Comparison of ENCODE assay signal across 8 mouse cellular contexts in genomic region chr9:66794629-66795463, GRCm38 (mm10). TPM values are rescaled to one million over a fixed set of nuclear protein-coding genes. Genes with fewer than 3 reads are reported as not detected.
DNase-seq lines count a peak whose midpoint lies in the region; ATAC-seq and TF ChIP-seq lines count a peak whose summit lies in the region.

No protein-coding gene starts in this region.

- no peaks in the 10 kb centered on the region for H3K9me3 ChIP-seq in heart, embryonic 10.5 days
- no peaks in the 10 kb centered on the region for H3K9me3 ChIP-seq in ES-Bruce4 (replicated peaks; ENCODE audit: control insufficient read depth, insufficient read depth, low read length, poor library complexity, severe bottlenecking)
- no peaks in the 10 kb centered on the region for H3K9me3 ChIP-seq in limb, embryonic 12.5 days

- TF ChIP-seq EP300 in ES-Bruce4 (IDR thresholded peaks at IDR 0.05; ENCODE audit: insufficient read depth, low read depth, low read length) = no peak

- H3K4me3 ChIP-seq in heart, embryonic 10.5 days = peak overlapping the region; percentile 78
- peak overlapping the region; percentile 93 for H3K4me3 ChIP-seq in ES-Bruce4 (ENCODE audit: low read depth, low read length)
- peak overlapping the region; percentile 80 for H3K4me3 ChIP-seq in embryonic fibroblast, embryonic 13.5 days (ENCODE audit: insufficient read depth, low read length)
- H3K4me3 ChIP-seq in limb, embryonic 12.5 days (replicated peaks) = peak overlapping the region; percentile 65

- peak; percentile 33; the same call in 1 of the 2 replicates for ATAC-seq in limb, embryonic 12.5 days (ENCODE audit: insufficient number of reproducible peaks, insufficient read depth, low FRiP score, low TSS enrichment, low read depth)

- no peak for TF ChIP-seq CTCF in ES-Bruce4 (IDR thresholded peaks at IDR 0.05; ENCODE audit: low read depth, low read length)
- no peak for TF ChIP-seq CTCF in embryonic fibroblast, embryonic 13.5 days (IDR thresholded peaks at IDR 0.05; ENCODE audit: borderline replicate concordance, insufficient read depth, low read length)

- H3K27ac ChIP-seq in heart, embryonic 10.5 days = peak overlapping the region; percentile 90
- no peak overlapping the region for H3K27ac ChIP-seq in ES-Bruce4 (ENCODE audit: insufficient read depth, low read length)
- H3K27ac ChIP-seq in embryonic fibroblast, embryonic 13.5 days (ENCODE audit: insufficient read depth, low read length) = 0 out of 2 replicates have a peak overlapping the region, but pooled peaks have one; percentile 12
- peak overlapping the region; percentile 92 for H3K27ac ChIP-seq in limb, embryonic 12.5 days

- no peaks in the 10 kb centered on the region for H3K27me3 ChIP-seq in heart, embryonic 10.5 days (ENCODE audit: insufficient read depth, poor library complexity, severe bottlenecking)
- peaks cover 2% of the 10 kb centered on the region for H3K27me3 ChIP-seq in ES-Bruce4 (ENCODE audit: control insufficient read depth, insufficient read depth, low read length, poor library complexity, severe bottlenecking)
- H3K27me3 ChIP-seq in limb, embryonic 12.5 days = no peaks in the 10 kb centered on the region
- no peaks in the 10 kb centered on the region for H3K27me3 ChIP-seq in splenic B cell, adult 2 months (ENCODE audit: control insufficient read depth, insufficient read depth, low read length, poor library complexity, severe bottlenecking)

- WGBS in heart, embryonic 10.5 days = 2% methylated on average over 43 of the region's 43 CpGs
- WGBS in limb, embryonic 12.5 days = 2% methylated on average over 43 of the region's 43 CpGs

- peak overlapping the region; percentile 8; the same call in 1 of the 2 replicates for H3K9ac ChIP-seq in ES-Bruce4 (ENCODE audit: low read depth, poor library complexity, severe bottlenecking)
- peak overlapping the region; percentile 78 for H3K9ac ChIP-seq in limb, embryonic 12.5 days (replicated peaks)

- H3K4me2 ChIP-seq in limb, embryonic 12.5 days = peak overlapping the region; percentile 81

- peaks cover 8% of the 10 kb centered on the region; the same call in 1 of the 2 replicates for H3K4me1 ChIP-seq in heart, embryonic 10.5 days
- no peaks in the 10 kb centered on the region for H3K4me1 ChIP-seq in ES-Bruce4 (ENCODE audit: control insufficient read depth, insufficient read depth, low read length)
- H3K4me1 ChIP-seq in embryonic fibroblast, embryonic 13.5 days (ENCODE audit: control insufficient read depth, insufficient read depth, low read length) = 0 out of 2 replicates have a peak, but pooled peaks cover 2% of the 10 kb centered on the region
- H3K4me1 ChIP-seq in limb, embryonic 12.5 days (replicated peaks) = peaks cover 4% of the 10 kb centered on the region

- DNase-seq in heart, embryonic 10.5 days (ENCODE audit: low spot score) = no peak
- DNase-seq in heart, postnatal 25 days (ENCODE audit: low spot score) = no peak
- peak; percentile 17 for DNase-seq in splenic B cell, adult 2 months (ENCODE audit: low read depth, low spot score)
- no peak for DNase-seq in adrenal gland, postnatal 4 days (ENCODE audit: low spot score in 2 of 2)
- DNase-seq in layer of hippocampus, adult 9-11 months = no peak

- peaks cover 7% of the 10 kb centered on the region for H3K36me3 ChIP-seq in heart, embryonic 10.5 days
- no peaks in the 10 kb centered on the region for H3K36me3 ChIP-seq in ES-Bruce4 (ENCODE audit: control insufficient read depth, insufficient read depth, low read length, poor library complexity, severe bottlenecking)
- peaks cover 6% of the 10 kb centered on the region for H3K36me3 ChIP-seq in limb, embryonic 12.5 days
- H3K36me3 ChIP-seq in splenic B cell, adult 2 months (ENCODE audit: control insufficient read depth, insufficient read depth, low read length, poor library complexity, severe bottlenecking) = no peaks in the 10 kb centered on the region

- no peak for TF ChIP-seq POLR2A in ES-Bruce4 (IDR thresholded peaks at IDR 0.05; ENCODE audit: insufficient read depth, low read length)
- peak; percentile 76 for TF ChIP-seq POLR2A in embryonic fibroblast, embryonic 13.5 days (IDR thresholded peaks at IDR 0.05; ENCODE audit: low read depth, low read length)

- intact Hi-C loops in heart, postnatal 25 days (cut with DNase I) = loop anchor here (2.0 kb wide), 1 partner anchor 284 kb away; no protein-coding TSS in a partner anchor

RNA-seq across cellular contexts. Expression of gene Aph1b, which starts 0.4 kb away (rescaled TPM):
- 7.7 and 7.9 TPM in 2 replicates for polyA plus RNA-seq in heart, embryonic 10.5 days (2016; fragmentation: Nextera tagmentation; extraction: Ambion mirVana)
- 1 to 10 TPM; 5.6 to 6.4 TPM for total RNA-seq in heart, postnatal 25 days (2021)
- 4.5 and 7.0 TPM in 2 replicates for polyA plus RNA-seq in ES-Bruce4 (2011; ENCODE audit: insufficient read depth, insufficient read length, low read depth, missing spikeins)
- polyA plus RNA-seq in embryonic fibroblast, embryonic 13.5 days (2011; ENCODE audit: insufficient read length, low read depth, missing spikeins) = 19.2 and 26.4 TPM in 2 replicates
- polyA plus RNA-seq in limb, embryonic 12.5 days (2016; fragmentation: Nextera tagmentation; extraction: Ambion mirVana) = 13.5 and 14.4 TPM in 2 replicates
- total RNA-seq in adrenal gland, postnatal 4 days (2021) = 1 to 10 TPM; 6.0 to 6.8 TPM

RNA-seq across cellular contexts. Expression of gene Gm10647, which starts 2.0 kb away (rescaled TPM):
- polyA plus RNA-seq in heart, embryonic 10.5 days (2016; fragmentation: Nextera tagmentation; extraction: Ambion mirVana) = 0.53 and 0.69 TPM in 2 replicates
- under 1 TPM in 1 of 2 experiments, not detected in 1; 0.11 TPM for total RNA-seq in heart, postnatal 25 days (2021)
- polyA plus RNA-seq in ES-Bruce4 (2011; ENCODE audit: insufficient read depth, insufficient read length, low read depth, missing spikeins) = 0.32 and 0.49 TPM in 2 replicates
- 0.32 and 0.33 TPM in 2 replicates for polyA plus RNA-seq in embryonic fibroblast, embryonic 13.5 days (2011; ENCODE audit: insufficient read length, low read depth, missing spikeins)
- 0.87 and 1.2 TPM in 2 replicates for polyA plus RNA-seq in limb, embryonic 12.5 days (2016; fragmentation: Nextera tagmentation; extraction: Ambion mirVana)
- total RNA-seq in adrenal gland, postnatal 4 days (2021) = under 1 TPM; 0.36 to 0.45 TPM

RNA-seq across cellular contexts. Expression of gene Aph1c, which starts 39.7 kb away (rescaled TPM):
- 1.5 and 2.4 TPM in 2 replicates for polyA plus RNA-seq in heart, embryonic 10.5 days (2016; fragmentation: Nextera tagmentation; extraction: Ambion mirVana)
- 1 to 10 TPM in 1 of 2 experiments, under 1 TPM in 1; 0.89 to 2.0 TPM for total RNA-seq in heart, postnatal 25 days (2021)
- 1.9 and 2.1 TPM in 2 replicates for polyA plus RNA-seq in ES-Bruce4 (2011; ENCODE audit: insufficient read depth, insufficient read length, low read depth, missing spikeins)
- polyA plus RNA-seq in embryonic fibroblast, embryonic 13.5 days (2011; ENCODE audit: insufficient read length, low read depth, missing spikeins) = 0.40 and 4.9 TPM in 2 replicates
- 1.1 and 2.4 TPM in 2 replicates for polyA plus RNA-seq in limb, embryonic 12.5 days (2016; fragmentation: Nextera tagmentation; extraction: Ambion mirVana)
- 10 to 100 TPM in 1 of 2 experiments, 1 to 10 TPM in 1; 9.6 to 10.4 TPM for total RNA-seq in adrenal gland, postnatal 4 days (2021)
